Mouse (Mus musculus) olfactory bulb, adult 2 months (tissue): ENCODE results near the gene Slfn9. TPM values are rescaled to one million over a fixed set of nuclear protein-coding genes. Genes with fewer than 3 reads are reported as not detected.
"Not testable (repeated sequence)": the region's sequence is repeated elsewhere in the genome, so short reads cannot be mapped to it uniquely, and the experiment has no call there.

ENCODE experiments used
- H3K27ac ChIP-seq: fragments of 200-500 bp; 2 replicates; pipeline ENCODE4 v1.5.1; 2012; ENCODE audit warnings: low read depth, low read length; ENCODE audit not compliant: insufficient read depth
- H3K4me1 ChIP-seq: fragments of 200-500 bp; 2 replicates; pipeline ENCODE4 v1.6.1; 2012; ENCODE audit warnings: low read length; ENCODE audit not compliant: control insufficient read depth, insufficient read depth
- H3K4me3 ChIP-seq: fragments of 200-500 bp; 2 replicates; pipeline ENCODE4 v1.5.1; 2012; ENCODE audit warnings: mild to moderate bottlenecking, low read depth, low read length, moderate library complexity; ENCODE audit not compliant: insufficient read depth
- CTCF ChIP-seq: fragments of 200-500 bp; IDR thresholded peaks from 2 replicates; pipeline ENCODE4 v1.5.1; 2012; ENCODE audit warnings: low read depth, mild to moderate bottlenecking, low read length, moderate library complexity; ENCODE audit not compliant: insufficient read depth
- POLR2A ChIP-seq: fragments of 200-500 bp; IDR thresholded peaks from 2 replicates; pipeline ENCODE4 v1.6.1; 2012; ENCODE audit warnings: mild to moderate bottlenecking, low read depth, low read length, moderate library complexity; ENCODE audit not compliant: insufficient read depth
- WGBS: fragments of 180-500 bp; shearing (Covaris S2); methylation state at CpG from one replicate; pipeline ENCODE4 v1.1.7; 2018; 5-methylcytosine and 5-hydroxymethylcytosine counted together
- polyA plus RNA-seq: library from polyadenylated mRNA; stranded (reverse); fragments of >200 nt; gene quantifications from 2 replicates; pipeline ENCODE4 v1.2.4, GENCODE M21; 2012; ENCODE audit warnings: low replicate concordance; ENCODE audit not compliant: missing spikeins, insufficient read depth, insufficient read length

The Slfn9 gene
- polyA plus RNA-seq, 1 experiment: not detected

DNA sequence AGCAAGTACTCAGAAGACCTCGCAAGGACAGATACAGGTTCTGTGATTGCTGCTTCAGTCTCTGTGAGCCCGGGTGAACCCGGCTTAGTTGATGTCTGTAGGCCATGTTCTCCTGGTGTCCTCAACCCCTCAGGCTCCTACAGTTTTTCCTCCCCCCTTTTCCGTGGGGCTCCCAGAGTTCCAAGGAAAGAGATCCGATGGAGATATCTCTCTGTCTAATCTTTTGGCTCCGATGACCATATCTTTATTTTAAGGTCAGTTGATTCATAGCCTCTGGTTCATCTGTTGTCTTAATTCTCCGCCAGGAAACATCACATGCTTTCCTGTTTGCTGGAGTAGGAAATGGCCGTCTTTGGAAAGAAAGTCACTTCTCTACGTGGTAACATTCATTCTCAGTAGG is 42.6 kb downstream of the Slfn9 start:
- Histone ChIP-seq H3K4me1 (peaks cover 7% of the 10 kb centered on the region; the same call in 1 of the 2 replicates), H3K27ac (no peak overlapping the region), H3K4me3 (no peak overlapping the region)
- 86% methylated on average over 9 of the region's 9 CpGs for WGBS
- no peak for TF ChIP-seq POLR2A
- no peak for TF ChIP-seq CTCF

DNA sequence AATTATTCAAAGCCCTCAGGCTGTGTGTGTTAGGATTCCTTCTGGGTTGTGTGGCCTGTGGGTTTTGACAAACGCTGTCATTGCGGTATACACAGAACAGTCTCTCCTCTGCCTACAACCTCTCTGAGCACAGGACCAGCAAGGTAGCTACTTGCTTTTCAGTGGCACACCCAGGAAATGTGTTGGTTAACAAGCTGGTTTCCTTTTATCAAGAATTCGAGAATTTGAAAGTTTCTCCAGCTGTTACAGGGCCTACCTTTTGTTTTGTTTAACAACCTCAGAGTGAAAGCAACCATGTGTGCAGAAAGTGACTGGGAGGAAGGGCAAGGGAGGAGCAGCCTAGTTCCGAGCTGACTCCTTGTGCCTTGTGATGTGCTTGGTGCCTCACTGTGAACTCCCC is 44.2 kb downstream of the Slfn9 start:
- Histone ChIP-seq H3K4me3 (no peak overlapping the region), H3K27ac (no peak overlapping the region), H3K4me1 (peaks cover 7% of the 10 kb centered on the region; the same call in 1 of the 2 replicates)
- 67% methylated on average over 4 of the region's 4 CpGs for WGBS
- TF ChIP-seq POLR2A (no peak), CTCF (no peak)

DNA sequence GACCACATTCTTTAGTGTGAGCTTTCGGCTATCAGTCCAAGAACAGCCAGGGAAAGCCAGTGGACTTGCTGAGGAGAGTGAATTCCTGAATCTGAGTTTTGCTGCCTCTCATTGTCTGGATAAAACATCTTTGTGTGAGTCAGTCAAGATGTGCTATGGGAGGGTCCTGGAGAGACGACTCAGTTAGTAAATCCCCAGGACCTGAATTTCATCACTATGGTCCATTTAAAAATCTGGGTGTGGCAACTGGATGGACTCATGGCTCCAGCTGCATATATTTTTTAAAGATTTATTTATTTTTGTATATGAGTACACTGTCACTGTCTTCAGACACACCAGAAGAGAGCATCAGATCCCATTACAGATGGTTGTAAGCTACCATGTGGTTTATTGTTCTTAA is 46.0 kb downstream of the Slfn9 start:
- TF ChIP-seq POLR2A: no peak
- TF ChIP-seq CTCF: no peak
- Histone ChIP-seq H3K4me1 (no peaks in the 10 kb centered on the region), H3K27ac (no peak overlapping the region), H3K4me3 (no peak overlapping the region)
- 76% methylated on average over 2 of the region's 2 CpGs for WGBS

DNA sequence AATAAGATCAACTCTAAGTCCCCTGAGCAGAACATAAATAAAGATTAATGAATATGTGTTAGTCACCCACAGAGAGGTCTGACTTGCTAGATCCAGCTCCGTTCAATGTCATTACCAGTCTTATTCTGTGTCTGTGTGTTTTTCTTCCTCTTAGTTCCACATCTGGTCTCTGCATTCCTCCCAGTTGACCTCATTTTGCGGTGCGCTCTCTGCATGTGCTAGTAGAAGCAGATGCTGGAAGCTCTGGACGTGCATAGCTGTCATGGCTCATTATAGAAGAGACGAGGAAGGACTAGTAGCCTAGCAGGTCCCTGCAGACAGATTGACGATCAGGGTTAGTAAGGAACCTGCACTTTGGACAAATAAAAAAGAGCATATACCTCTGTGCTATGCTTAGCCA is 48.3 kb downstream of the Slfn9 start:
- H3K4me3 ChIP-seq: no peak overlapping the region
- no peaks in the 10 kb centered on the region for H3K4me1 ChIP-seq
- WGBS: 67% methylated on average over 6 of the region's 6 CpGs
- no peak for TF ChIP-seq POLR2A
- no peak for TF ChIP-seq CTCF
- no peak overlapping the region for H3K27ac ChIP-seq

- no peak overlapping the region for H3K27ac ChIP-seq
- no peak for TF ChIP-seq POLR2A
- no peak for TF ChIP-seq CTCF
- 1% methylated on average over 29 of the region's 29 CpGs for WGBS
- no peaks in the 10 kb centered on the region for H3K4me1 ChIP-seq
- peak overlapping the region; percentile 59 for H3K4me3 ChIP-seq
These were observed 58.4 kb downstream of the Slfn9 start for GRCm38 (mm10) chr11:82933186-82933585.

DNA sequence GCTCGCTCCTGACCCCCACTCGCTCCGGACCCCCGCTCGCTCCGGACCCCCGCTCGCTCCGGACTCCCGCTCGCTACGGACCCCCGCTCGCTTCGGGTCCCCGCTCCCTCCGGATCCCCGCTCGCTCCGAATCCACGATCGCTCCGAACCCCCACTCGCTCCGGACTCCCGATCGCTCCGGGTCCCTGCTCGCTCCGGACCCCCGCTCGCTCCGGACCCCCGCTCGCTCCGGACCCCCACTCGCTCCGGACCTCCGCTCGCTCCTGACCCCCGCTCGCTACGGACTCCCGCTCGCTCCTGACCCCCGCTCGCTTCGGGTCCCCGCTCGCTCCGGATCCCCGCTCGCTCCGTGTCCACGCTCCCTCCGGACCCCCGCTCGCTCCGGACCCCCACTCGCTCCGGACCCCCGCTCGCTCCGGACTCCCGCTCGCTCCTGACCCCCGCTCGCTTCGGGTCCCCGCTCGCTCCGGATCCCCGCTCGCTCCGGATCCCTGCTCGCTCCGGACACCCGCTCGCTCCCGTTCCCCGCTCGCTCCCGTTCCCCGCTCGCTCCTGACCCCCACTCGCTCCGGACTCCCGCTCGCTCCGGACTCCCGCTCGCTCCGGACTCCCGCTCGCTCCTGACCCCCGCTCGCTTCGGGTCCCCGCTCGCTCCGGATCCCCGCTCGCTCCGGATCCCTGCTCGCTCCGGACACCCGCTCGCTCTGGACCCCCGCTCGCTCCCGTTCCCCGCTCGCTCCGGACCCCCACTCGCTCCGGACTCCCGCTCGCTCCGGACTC is 59.8 kb downstream of the Slfn9 start:
- H3K4me3 ChIP-seq: peak overlapping the region; percentile 59
- 2% methylated on average over 113 of the region's 119 CpGs for WGBS

DNA sequence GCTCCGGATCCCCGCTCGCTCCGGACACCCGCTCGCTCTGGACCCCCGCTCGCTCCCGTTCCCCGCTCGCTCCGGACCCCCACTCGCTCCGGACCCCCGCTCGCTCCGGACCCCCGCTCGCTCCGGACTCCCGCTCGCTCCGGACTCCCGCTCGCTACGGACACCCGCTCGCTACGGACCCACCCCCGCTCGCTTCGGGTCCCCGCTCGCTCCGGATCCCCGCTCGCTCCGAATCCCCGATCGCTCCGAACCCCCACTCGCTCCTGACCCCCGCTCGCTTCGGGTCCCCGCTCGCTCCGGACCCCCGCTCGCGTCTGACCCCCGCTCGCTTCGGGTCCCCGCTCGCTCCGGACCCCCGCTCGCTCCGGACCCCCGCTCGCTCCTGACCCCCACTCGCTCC is 60.5 kb downstream of the Slfn9 start:
- not testable (repeated sequence) for H3K27ac ChIP-seq, H3K4me1 ChIP-seq
- H3K4me3 ChIP-seq: peak overlapping the region; percentile 59
- WGBS: 3% methylated on average over 62 of the region's 63 CpGs

More for the DNA sequence above, 59.8 kb downstream of the Slfn9 start:
- H3K27ac ChIP-seq, H3K4me1 ChIP-seq: not testable (repeated sequence)

- not testable (repeated sequence) for H3K4me1 ChIP-seq, H3K27ac ChIP-seq
- 1% methylated on average over 79 of the region's 85 CpGs for WGBS
- H3K4me3 ChIP-seq: peak overlapping the region; percentile 59
These were observed 61.2 kb downstream of the Slfn9 start for GRCm38 (mm10) chr11:82930391-82930955.

GRCm38 (mm10) chr11:82929633-82929950 is 62.0 kb downstream of the Slfn9 start:
- WGBS: 87% methylated on average over 3 of the region's 3 CpGs
- TF ChIP-seq POLR2A: no peak
- no peak for TF ChIP-seq CTCF
- H3K4me3 ChIP-seq: no peak overlapping the region
- no peaks in the 10 kb centered on the region for H3K4me1 ChIP-seq
- no peak overlapping the region for H3K27ac ChIP-seq
